Mouse (Mus musculus) midbrain, embryonic 14.5 days (tissue): ENCODE results near the gene Nr5a2. TPM values are rescaled to one million over a fixed set of nuclear protein-coding genes. Genes with fewer than 3 reads are reported as not detected.

Experiments
- ATAC-seq: fragments of 200-750 bp; cut with Nextera tagmentation; 2 replicates; pipeline ENCODE4 v1.8.0; 2017; ENCODE audit warnings: moderate number of reproducible peaks, moderate library complexity; ENCODE audit not compliant: low FRiP score, low TSS enrichment
- DNase-seq: peaks from one replicate; pipeline ENCODE4 v3.0.0-alpha.2; 2015
- H3K27ac ChIP-seq: fragments of 300-500 bp; sonication (generic); replicated peaks from 2 replicates; pipeline ENCODE4 v1.5.1; 2014; ENCODE audit warnings: mild to moderate bottlenecking, low read depth, low read length, moderate library complexity
- H3K27me3 ChIP-seq: fragments of 300-500 bp; sonication (generic); 2 replicates; pipeline ENCODE4 v1.6.1; 2014; ENCODE audit warnings: low read length, control low read depth, mixed read lengths; ENCODE audit not compliant: control insufficient read depth, insufficient read depth
- H3K36me3 ChIP-seq: fragments of 300-500 bp; sonication (generic); 2 replicates; pipeline ENCODE4 v1.6.1; 2014; ENCODE audit warnings: low read length, control low read depth; ENCODE audit not compliant: control insufficient read depth, insufficient read depth
- H3K4me1 ChIP-seq: fragments of 300-500 bp; sonication (generic); 2 replicates; pipeline ENCODE4 v1.6.1; 2014; ENCODE audit warnings: mild to moderate bottlenecking, antibody characterized with exemption, low read length, control low read depth; ENCODE audit not compliant: control insufficient read depth, insufficient read depth
- H3K4me2 ChIP-seq: fragments of 300-500 bp; sonication (generic); 2 replicates; pipeline ENCODE4 v1.6.1; 2014; ENCODE audit warnings: mild to moderate bottlenecking, low read length, moderate library complexity
- H3K4me3 ChIP-seq: fragments of 300-500 bp; sonication (generic); replicated peaks from 2 replicates; pipeline ENCODE4 v1.5.1; 2014; ENCODE audit warnings: low read depth, low read length
- H3K9ac ChIP-seq: fragments of 300-500 bp; sonication (generic); replicated peaks from 2 replicates; pipeline ENCODE4 v1.6.1; 2014; ENCODE audit warnings: mild to moderate bottlenecking, low read length, moderate library complexity
- H3K9me3 ChIP-seq: fragments of 300-500 bp; sonication (generic); 2 replicates; pipeline ENCODE4 v1.6.1; 2016; ENCODE audit warnings: low read length, control low read depth, mixed read lengths; ENCODE audit not compliant: control insufficient read depth
- WGBS: fragments of 180-500 bp; shearing (Covaris S2); extraction: QIAGEN DNeasy Blood & Tissue Kit; methylation state at CpG from one replicate; pipeline ENCODE4 v1.1.7; 2014; 5-methylcytosine and 5-hydroxymethylcytosine counted together
- polyA plus RNA-seq: library from polyadenylated mRNA; unstranded; fragments of >200 nt; fragmentation: Nextera tagmentation; extraction: Ambion mirVana; gene quantifications from 2 replicates; pipeline ENCODE4 v1.2.1, GENCODE M21; 2014

The Nr5a2 gene
- polyA plus RNA-seq, 1 experiment from 2014 or later: 1.6 TPM

DNA sequence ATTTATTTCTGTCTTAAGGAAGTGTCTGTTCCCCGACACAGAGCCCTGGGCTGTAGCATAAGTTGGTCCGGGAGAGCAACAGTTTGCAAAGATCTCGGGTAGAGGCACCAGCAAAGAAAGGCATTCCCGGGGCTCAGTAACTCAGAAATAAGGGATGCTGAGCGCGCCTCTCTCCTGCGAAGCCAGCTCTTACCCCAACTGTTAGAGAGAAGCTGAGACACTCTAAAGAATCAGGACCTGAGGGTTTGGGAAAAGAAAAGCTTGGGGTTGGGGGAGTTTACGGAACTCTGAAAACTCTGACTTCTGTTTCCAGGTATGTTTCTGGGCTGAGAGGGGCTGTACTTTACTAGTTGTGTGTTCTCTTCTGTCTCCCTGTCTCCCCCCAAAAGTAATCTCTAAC lies 13.8 kb downstream of the Nr5a2 start:
- no peak overlapping the region for H3K27ac ChIP-seq
- peak overlapping the region; percentile 93 for H3K4me2 ChIP-seq
- WGBS: 2% methylated on average over 8 of the region's 8 CpGs
- no peak for DNase-seq
- H3K4me1 ChIP-seq: peaks cover 19% of the 10 kb centered on the region
- no peak overlapping the region for H3K9ac ChIP-seq
- 0 out of 2 replicates have a peak overlapping the region, but pooled peaks have one; percentile 44 for H3K4me3 ChIP-seq
- no peaks in the 10 kb centered on the region for H3K36me3 ChIP-seq
- H3K9me3 ChIP-seq: no peaks in the 10 kb centered on the region
- ATAC-seq: no peak
- H3K27me3 ChIP-seq: peaks cover 82% of the 10 kb centered on the region

DNA sequence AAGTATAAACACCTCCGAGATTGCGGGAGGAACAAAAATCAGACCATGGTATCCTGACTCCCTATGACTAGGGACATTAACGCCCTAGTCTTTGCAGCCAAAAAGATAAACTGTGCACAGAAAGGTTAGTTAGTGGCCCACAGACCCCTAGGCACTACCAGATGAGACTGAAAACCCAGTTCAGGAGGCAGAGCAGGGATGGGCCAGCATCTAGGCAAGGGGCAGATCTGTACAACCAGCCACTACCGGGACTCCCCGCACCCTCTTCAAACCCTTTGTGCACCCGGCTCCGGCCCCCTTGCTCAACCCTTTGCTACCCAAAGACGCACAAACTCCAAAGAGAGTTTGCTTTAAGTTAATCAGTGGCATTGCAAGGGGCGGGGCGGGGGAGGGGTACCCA lies 14.4 kb downstream of the Nr5a2 start:
- WGBS: 1% methylated on average over 10 of the region's 10 CpGs
- Histone ChIP-seq H3K36me3 (no peaks in the 10 kb centered on the region), H3K27me3 (peaks cover 76% of the 10 kb centered on the region), H3K9ac (no peak overlapping the region), H3K27ac (no peak overlapping the region), H3K4me2 (no peak overlapping the region), H3K9me3 (no peaks in the 10 kb centered on the region), H3K4me1 (peaks cover 19% of the 10 kb centered on the region), H3K4me3 (no peak overlapping the region)
- no peak for ATAC-seq
- DNase-seq: no peak

DNA sequence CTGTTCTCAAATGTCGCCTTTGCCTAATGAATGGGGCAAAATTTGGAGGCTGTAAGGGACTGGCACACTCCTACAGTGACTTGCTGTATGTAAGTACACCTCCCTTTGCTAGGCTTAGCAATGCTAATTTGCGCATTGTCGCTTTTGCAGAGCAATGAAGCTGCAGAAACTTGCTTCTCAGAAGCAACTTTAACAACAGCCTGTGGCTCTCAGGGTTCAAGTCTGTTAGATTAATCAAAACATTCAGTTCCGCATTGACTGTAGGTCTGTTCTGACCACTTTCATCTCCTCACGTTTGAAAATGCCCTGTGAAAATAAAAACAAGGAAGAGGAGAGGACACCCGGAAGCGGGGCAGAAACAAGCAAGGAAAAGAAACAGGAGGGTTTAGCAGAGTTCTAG lies 14.8 kb downstream of the Nr5a2 start:
- no peak overlapping the region for H3K4me2 ChIP-seq
- peaks cover 19% of the 10 kb centered on the region for H3K4me1 ChIP-seq
- ATAC-seq: no peak
- H3K27me3 ChIP-seq: peaks cover 72% of the 10 kb centered on the region
- DNase-seq: peak; percentile 48
- H3K27ac ChIP-seq: no peak overlapping the region
- H3K36me3 ChIP-seq: no peaks in the 10 kb centered on the region
- H3K9ac ChIP-seq: no peak overlapping the region
- H3K9me3 ChIP-seq: no peaks in the 10 kb centered on the region
- H3K4me3 ChIP-seq: no peak overlapping the region
- 3% methylated on average over 7 of the region's 7 CpGs for WGBS

DNA sequence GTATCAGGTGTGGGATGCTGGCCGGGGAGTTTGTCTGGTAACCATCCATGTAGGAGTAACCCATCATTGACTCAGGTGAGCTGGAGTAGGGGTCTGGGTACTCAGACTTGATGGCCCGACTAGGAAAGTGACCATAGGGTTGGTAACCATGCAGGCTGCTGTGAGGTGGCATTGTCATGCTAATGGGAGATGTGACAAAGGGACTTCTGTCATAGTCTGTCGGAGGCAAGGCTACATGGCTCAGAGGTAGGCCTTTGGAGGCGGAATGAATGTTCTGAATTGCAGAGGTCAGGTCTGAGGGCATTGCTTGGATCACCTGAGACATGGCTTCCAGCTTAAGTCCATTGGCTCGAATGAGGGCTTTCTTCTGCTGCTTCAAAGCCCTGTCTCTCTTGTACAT lies 19.6 kb downstream of the Nr5a2 start:
- no peaks in the 10 kb centered on the region for H3K36me3 ChIP-seq
- peaks cover 25% of the 10 kb centered on the region for H3K27me3 ChIP-seq
- H3K4me2 ChIP-seq: no peak overlapping the region
- 53% methylated on average over 5 of the region's 5 CpGs for WGBS
- ATAC-seq: no peak
- H3K27ac ChIP-seq: no peak overlapping the region
- DNase-seq: no peak
- H3K4me3 ChIP-seq: no peak overlapping the region
- no peak overlapping the region for H3K9ac ChIP-seq
- H3K4me1 ChIP-seq: no peaks in the 10 kb centered on the region
- H3K9me3 ChIP-seq: no peaks in the 10 kb centered on the region

DNA sequence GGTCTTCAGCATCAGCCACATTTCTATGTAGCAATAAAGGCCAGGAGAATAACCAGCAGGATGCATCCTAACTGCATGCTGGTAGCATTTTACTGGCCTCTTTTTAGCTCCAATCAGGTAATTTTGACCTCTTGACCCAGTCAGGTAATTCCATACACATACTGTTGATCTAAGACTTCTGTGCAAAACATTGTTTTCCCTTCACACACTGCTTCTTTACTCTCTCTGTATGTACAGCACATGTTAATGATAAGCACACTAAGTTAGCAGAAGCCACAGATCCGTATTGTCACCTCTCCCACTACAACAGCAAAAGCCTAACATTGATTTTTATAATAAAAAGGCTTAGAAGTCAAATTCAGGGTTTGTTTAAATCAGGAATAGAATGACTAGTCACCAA lies 21.0 kb downstream of the Nr5a2 start:
- ATAC-seq (no peak), DNase-seq (no peak)
- Histone ChIP-seq H3K4me1 (no peaks in the 10 kb centered on the region), H3K27ac (no peak overlapping the region), H3K9ac (no peak overlapping the region), H3K4me3 (no peak overlapping the region), H3K9me3 (no peaks in the 10 kb centered on the region), H3K36me3 (no peaks in the 10 kb centered on the region), H3K4me2 (no peak overlapping the region), H3K27me3 (peaks cover 12% of the 10 kb centered on the region)
- 81% methylated on average over 1 of the region's 1 CpGs for WGBS

DNA sequence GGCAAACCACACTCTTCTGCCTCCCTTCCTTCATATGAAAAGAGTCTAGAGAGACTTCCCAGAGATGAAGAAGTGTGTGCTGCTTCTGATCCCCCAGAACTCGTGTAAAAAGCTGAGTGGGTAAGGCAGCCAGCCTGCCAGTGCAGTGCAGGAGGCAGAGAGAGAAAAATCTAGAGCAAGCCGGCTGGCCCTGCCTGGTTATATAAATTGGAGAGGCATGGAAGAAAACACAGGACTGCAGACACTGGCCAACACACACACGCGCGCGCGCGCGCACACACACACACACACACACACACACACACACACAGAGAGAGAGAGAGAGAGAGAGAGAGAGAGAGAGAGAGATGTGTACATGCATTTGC lies 24.3 kb downstream of the Nr5a2 start:
- ATAC-seq: no peak
- DNase-seq: no peak
- Histone ChIP-seq H3K9me3 (no peaks in the 10 kb centered on the region), H3K4me1 (no peaks in the 10 kb centered on the region), H3K27ac (no peak overlapping the region), H3K36me3 (no peaks in the 10 kb centered on the region), H3K4me2 (no peak overlapping the region), H3K4me3 (no peak overlapping the region), H3K9ac (no peak overlapping the region), H3K27me3 (no peaks in the 10 kb centered on the region)
- WGBS: 90% methylated on average over 9 of the region's 9 CpGs

DNA sequence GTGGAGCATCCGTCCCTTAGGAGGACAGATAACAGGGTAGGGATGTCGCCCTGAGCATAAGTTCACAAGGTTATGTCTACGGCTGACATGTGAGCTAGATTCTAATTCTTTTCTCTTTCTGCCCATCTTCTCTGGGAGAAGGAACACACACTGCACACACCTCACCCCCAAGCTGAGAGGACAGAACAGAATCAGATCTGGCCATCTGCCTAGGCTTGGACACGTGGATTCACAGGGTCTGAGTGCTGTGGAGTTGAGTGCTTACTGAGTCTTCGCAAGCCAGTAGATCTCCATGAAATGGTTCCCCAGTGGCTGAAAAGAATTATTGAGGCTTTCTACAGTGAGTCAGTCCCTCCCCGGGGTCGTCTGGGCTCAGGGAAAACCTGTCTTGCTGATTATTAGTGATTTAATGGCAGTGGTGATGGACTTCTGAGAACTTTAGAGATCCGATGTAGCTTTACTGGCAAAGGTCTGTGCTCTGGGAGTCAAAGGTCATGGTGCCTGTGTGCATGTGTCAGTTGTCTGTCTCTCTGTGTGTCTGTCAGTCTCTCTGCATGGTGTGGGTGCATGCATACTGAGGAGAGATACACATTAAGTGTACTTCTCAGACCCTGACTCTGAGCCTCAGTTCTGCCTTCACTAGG lies 24.8 kb downstream of the Nr5a2 start:
- Histone ChIP-seq H3K9me3 (no peaks in the 10 kb centered on the region), H3K27me3 (no peaks in the 10 kb centered on the region), H3K4me2 (no peak overlapping the region), H3K9ac (no peak overlapping the region), H3K4me3 (no peak overlapping the region), H3K4me1 (no peaks in the 10 kb centered on the region), H3K27ac (no peak overlapping the region), H3K36me3 (no peaks in the 10 kb centered on the region)
- ATAC-seq (no peak), DNase-seq (no peak)
- 78% methylated on average over 8 of the region's 8 CpGs for WGBS

DNA sequence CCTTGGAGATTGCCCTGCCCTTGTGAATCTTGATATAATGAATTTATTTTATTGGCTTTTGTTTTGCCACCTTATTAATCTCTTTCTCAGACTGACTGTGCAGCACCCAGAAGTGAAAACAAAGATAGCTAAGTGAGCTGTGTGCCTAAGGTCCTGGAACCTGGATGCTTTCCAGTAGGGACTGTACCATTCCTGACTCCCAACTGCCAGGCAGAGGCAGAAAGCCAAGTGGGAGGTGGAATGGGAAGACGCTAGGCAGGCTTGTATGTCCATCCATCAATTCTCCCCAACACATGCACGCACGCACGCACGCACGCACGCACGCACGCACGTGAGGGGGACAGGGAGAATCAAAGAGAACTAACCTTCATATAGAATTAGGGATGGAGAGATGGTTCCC lies 26.2 kb downstream of the Nr5a2 start:
- Histone ChIP-seq H3K9me3 (no peaks in the 10 kb centered on the region), H3K27ac (no peak overlapping the region), H3K4me2 (no peak overlapping the region), H3K4me3 (no peak overlapping the region), H3K36me3 (no peaks in the 10 kb centered on the region), H3K9ac (no peak overlapping the region), H3K27me3 (no peaks in the 10 kb centered on the region), H3K4me1 (no peaks in the 10 kb centered on the region)
- WGBS: 92% methylated on average over 10 of the region's 10 CpGs
- DNase-seq: no peak
- ATAC-seq: no peak

DNA sequence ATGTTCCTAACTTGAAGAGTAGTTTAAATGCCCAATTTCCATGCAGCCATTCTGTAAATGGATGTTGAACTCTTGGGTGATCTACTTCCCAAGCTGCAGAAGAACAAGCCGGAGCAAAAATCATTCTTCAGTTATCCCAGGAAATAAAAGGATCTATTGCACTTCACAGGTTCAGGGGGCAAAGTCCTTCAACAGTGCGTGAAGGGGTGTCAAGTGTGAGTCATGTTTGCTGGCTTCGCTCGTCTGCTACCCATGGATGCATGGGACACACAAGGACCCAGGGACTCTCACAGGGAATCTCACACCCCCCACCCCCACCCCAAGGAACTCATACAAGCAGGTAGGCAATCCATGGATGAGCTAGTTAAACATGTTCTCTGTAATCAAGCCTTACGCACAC lies 29.2 kb downstream of the Nr5a2 start:
- H3K9ac ChIP-seq: no peak overlapping the region
- H3K36me3 ChIP-seq: no peaks in the 10 kb centered on the region
- no peaks in the 10 kb centered on the region for H3K27me3 ChIP-seq
- H3K27ac ChIP-seq: no peak overlapping the region
- WGBS: 97% methylated on average over 5 of the region's 5 CpGs
- ATAC-seq: no peak
- H3K4me3 ChIP-seq: no peak overlapping the region
- H3K4me2 ChIP-seq: no peak overlapping the region
- H3K9me3 ChIP-seq: no peaks in the 10 kb centered on the region
- no peaks in the 10 kb centered on the region for H3K4me1 ChIP-seq
- no peak for DNase-seq
